Mouse (Mus musculus) testis, postnatal 10 days (tissue): ENCODE results near the gene Kif6.

Experiments used
- DNase-seq: peaks from one replicate; pipeline ENCODE4 v3.0.0; 2021; ENCODE audit warnings: low spot score

The Kif6 gene

GRCm38 (mm10) chr17:49614577-49615235 is at the start of gene Kif6:
Gene Kif6, plus strand, starts transcription at chr17:49615136.
- peak; percentile 91 for DNase-seq

- DNase-seq = no peak
Observed at GRCm38 (mm10) chr17:49568717-49569116, 46.2 kb upstream of the Kif6 start.

- DNase-seq = no peak
Observed at GRCm38 (mm10) chr17:49577321-49577720, 37.6 kb upstream of the Kif6 start.

GRCm38 (mm10) chr17:49582471-49582870 is 32.5 kb upstream of the Kif6 start:
- no peak for DNase-seq

GRCm38 (mm10) chr17:49590051-49590450 is 24.9 kb upstream of the Kif6 start:
- DNase-seq = no peak

- no peak for DNase-seq
Observed at GRCm38 (mm10) chr17:49605397-49605796, 9.5 kb upstream of the Kif6 start.

GRCm38 (mm10) chr17:49607351-49608027 is 7.4 kb upstream of the Kif6 start:
- DNase-seq = no peak

GRCm38 (mm10) chr17:49610296-49610695 is 4.6 kb upstream of the Kif6 start:
- no peak for DNase-seq

GRCm38 (mm10) chr17:49615241-49615651 is 310 bp downstream of the Kif6 start:
- DNase-seq = no peak

- no peak for DNase-seq
Observed at GRCm38 (mm10) chr17:49624572-49624971, 9.6 kb downstream of the Kif6 start.

GRCm38 (mm10) chr17:49627011-49627794 is 12.3 kb downstream of the Kif6 start:
- no peak for DNase-seq

- no peak for DNase-seq
Observed at GRCm38 (mm10) chr17:49628875-49629274, 13.9 kb downstream of the Kif6 start.

- DNase-seq = no peak
Observed at GRCm38 (mm10) chr17:49633041-49633440, 18.1 kb downstream of the Kif6 start.

- no peak for DNase-seq
Observed at GRCm38 (mm10) chr17:49641903-49642302, 27.0 kb downstream of the Kif6 start.

- DNase-seq = peak; percentile 55
Observed at GRCm38 (mm10) chr17:49642336-49642735, 27.4 kb downstream of the Kif6 start.

- DNase-seq = peak; percentile 61
Observed at GRCm38 (mm10) chr17:49642889-49643490, 28.1 kb downstream of the Kif6 start.

- DNase-seq = no peak
Observed at GRCm38 (mm10) chr17:49646267-49646666, 31.3 kb downstream of the Kif6 start.

GRCm38 (mm10) chr17:49648970-49649369 is 34.0 kb downstream of the Kif6 start:
- no peak for DNase-seq

GRCm38 (mm10) chr17:49649394-49649793 is 34.5 kb downstream of the Kif6 start:
- DNase-seq = no peak

- no peak for DNase-seq
Observed at GRCm38 (mm10) chr17:49650366-49650765, 35.4 kb downstream of the Kif6 start.

- no peak for DNase-seq
Observed at GRCm38 (mm10) chr17:49652357-49652756, 37.4 kb downstream of the Kif6 start.

GRCm38 (mm10) chr17:49652800-49653199 is 37.9 kb downstream of the Kif6 start:
- no peak for DNase-seq

GRCm38 (mm10) chr17:49661626-49662025 is 46.7 kb downstream of the Kif6 start:
- DNase-seq = no peak
